Mouse (Mus musculus): ENCODE results near the gene Kcnn3. TPM values are rescaled to one million over a fixed set of nuclear protein-coding genes. Genes with fewer than 3 reads are reported as not detected.

Gene Kcnn3
- polyA plus RNA-seq, 1 experiment from 2014 or later, result 4.4 TPM

DNA sequence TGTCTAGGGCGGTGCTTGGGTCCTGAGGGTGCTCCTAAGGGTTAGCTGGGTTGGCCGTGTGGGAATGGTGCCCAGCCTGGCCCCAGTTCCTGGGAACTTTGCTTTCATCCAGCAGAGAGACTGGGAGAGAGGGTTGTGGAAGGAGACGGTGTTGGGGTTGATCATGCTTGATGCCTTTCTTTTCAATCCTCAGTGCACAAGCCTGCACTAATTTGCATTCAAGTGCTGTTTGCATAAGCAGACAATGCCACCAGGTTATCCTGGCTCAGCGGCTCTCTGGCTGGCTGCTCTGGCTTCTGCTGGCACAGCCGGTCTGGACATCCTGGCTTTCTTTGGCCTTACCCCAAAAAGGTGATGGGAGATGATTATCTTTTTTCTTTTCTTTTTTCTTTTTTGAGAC lies 157.7 kb downstream of the Kcnn3 start:
- Histone ChIP-seq H3K4me2 (replicated peaks; ENCODE audit: low read depth, low read length) (no peak overlapping the region), H3K36me3 (ENCODE audit: control insufficient read depth, insufficient read depth, low read length) (no peaks in the 10 kb centered on the region), H3K27ac (ENCODE audit: low read length) (no peak overlapping the region), H3K4me1 (ENCODE audit: control insufficient read depth, insufficient read depth, low read length) (0 out of 2 replicates have a peak, but pooled peaks cover 3% of the 10 kb centered on the region), H3K27me3 (ENCODE audit: control insufficient read depth, insufficient read depth, low read length) (no peaks in the 10 kb centered on the region), H3K9me3 (ENCODE audit: control insufficient read depth, low read depth, low read length) (no peaks in the 10 kb centered on the region), H3K9ac (replicated peaks; ENCODE audit: low read depth, low read length) (no peak overlapping the region), H3K4me3 (ENCODE audit: low read depth, low read length) (no peak overlapping the region)
- WGBS, result 81% methylated on average over 5 of the region's 5 CpGs
- ATAC-seq (ENCODE audit: insufficient number of reproducible peaks, insufficient read depth, low FRiP score, low read depth), result no peak

GRCm38 (mm10) chr3:89686031-89686430 lies 166.1 kb downstream of the Kcnn3 start:
- ATAC-seq (ENCODE audit: insufficient number of reproducible peaks, insufficient read depth, low FRiP score, low read depth), result no peak
- no peaks in the 10 kb centered on the region for H3K27me3 ChIP-seq (ENCODE audit: control insufficient read depth, insufficient read depth, low read length)
- 0 out of 2 replicates have a peak, but pooled peaks cover 3% of the 10 kb centered on the region for H3K4me1 ChIP-seq (ENCODE audit: control insufficient read depth, insufficient read depth, low read length)
- H3K9ac ChIP-seq (replicated peaks; ENCODE audit: low read depth, low read length), result no peak overlapping the region
- H3K9me3 ChIP-seq (ENCODE audit: control insufficient read depth, low read depth, low read length), result no peaks in the 10 kb centered on the region
- H3K27ac ChIP-seq (ENCODE audit: low read length), result no peak overlapping the region
- H3K4me3 ChIP-seq (ENCODE audit: low read depth, low read length), result no peak overlapping the region
- H3K4me2 ChIP-seq (replicated peaks; ENCODE audit: low read depth, low read length), result no peak overlapping the region
- no peaks in the 10 kb centered on the region for H3K36me3 ChIP-seq (ENCODE audit: control insufficient read depth, insufficient read depth, low read length)
- WGBS, result 46% methylated on average over 5 of the region's 5 CpGs

DNA sequence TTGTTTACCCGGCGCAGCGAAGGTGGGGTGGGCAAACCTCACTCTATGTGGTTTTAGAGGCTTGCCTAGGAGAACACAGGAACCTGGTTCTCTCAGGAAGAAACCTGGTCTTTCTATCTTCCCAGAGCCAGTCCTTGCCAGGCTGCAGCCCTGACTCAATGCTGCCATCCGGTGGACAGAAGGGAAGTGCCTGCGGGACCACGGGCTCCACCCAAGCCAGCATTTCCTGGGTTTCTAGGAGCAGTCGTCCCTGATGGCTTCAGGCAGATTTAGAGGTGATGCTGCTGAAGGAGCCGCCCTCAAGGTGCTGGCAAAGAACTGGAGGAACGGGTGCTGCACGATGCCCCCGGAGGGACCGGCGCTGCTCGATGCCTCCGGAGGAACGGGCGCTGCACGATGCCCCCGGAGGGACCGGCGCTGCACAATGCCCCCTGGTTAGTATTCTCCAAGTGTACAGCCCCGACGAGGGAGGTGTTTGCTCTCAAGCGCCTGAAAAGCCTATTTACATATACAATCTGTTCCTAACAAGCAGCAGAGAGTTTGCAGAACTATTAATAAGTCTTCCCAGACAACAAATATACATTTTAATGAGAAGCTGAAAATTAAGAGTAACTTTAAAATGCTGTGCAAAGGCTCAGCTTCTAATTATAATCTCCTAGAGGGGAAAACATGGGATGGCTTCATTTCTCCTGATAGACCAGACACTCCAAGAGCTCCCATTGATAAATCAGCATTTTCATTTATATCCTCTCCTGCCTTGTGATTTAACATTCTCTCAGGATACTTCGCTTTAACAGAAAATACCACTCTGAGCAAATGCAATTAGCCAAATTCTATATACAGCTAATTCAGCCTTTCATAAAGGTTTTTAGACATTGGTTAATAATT lies 169.0 kb downstream of the Kcnn3 start:
- Histone ChIP-seq H3K9me3 (ENCODE audit: control insufficient read depth, low read depth, low read length) (no peaks in the 10 kb centered on the region), H3K4me1 (ENCODE audit: control insufficient read depth, insufficient read depth, low read length) (no peaks in the 10 kb centered on the region), H3K27ac (ENCODE audit: low read length) (no peak overlapping the region), H3K4me3 (ENCODE audit: low read depth, low read length) (peak overlapping the region; percentile 35), H3K4me2 (replicated peaks; ENCODE audit: low read depth, low read length) (peak overlapping the region; percentile 65), H3K27me3 (ENCODE audit: control insufficient read depth, insufficient read depth, low read length) (no peaks in the 10 kb centered on the region), H3K9ac (replicated peaks; ENCODE audit: low read depth, low read length) (peak overlapping the region; percentile 47; the same call in 1 of the 2 replicates), H3K36me3 (ENCODE audit: control insufficient read depth, insufficient read depth, low read length) (no peaks in the 10 kb centered on the region)
- peak; percentile 56; the same call in 1 of the 2 replicates for ATAC-seq (ENCODE audit: insufficient number of reproducible peaks, insufficient read depth, low FRiP score, low read depth)
- WGBS, result 6% methylated on average over 25 of the region's 25 CpGs

DNA sequence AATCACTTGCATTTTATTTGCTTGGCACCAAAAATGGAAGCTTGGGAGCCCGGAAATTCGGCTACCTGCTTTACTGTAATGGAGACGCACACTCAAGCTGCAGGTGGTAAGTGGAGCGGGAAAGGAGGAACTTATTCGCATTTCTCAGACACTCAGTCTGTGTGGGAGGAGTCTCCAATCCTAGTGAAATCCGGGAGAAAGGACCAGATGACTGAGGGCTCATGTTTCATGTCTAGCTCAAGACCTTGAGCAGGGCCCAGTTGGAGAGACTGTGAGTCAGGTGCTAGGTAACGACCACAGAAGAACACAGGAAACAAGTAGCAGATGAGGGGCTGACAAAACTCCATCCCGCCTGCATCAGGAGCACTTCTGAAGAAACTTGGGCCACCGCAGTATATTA lies 171.8 kb downstream of the Kcnn3 start:
- no peak overlapping the region for H3K4me3 ChIP-seq (ENCODE audit: low read depth, low read length)
- no peak for ATAC-seq (ENCODE audit: insufficient number of reproducible peaks, insufficient read depth, low FRiP score, low read depth)
- H3K9me3 ChIP-seq (ENCODE audit: control insufficient read depth, low read depth, low read length), result no peaks in the 10 kb centered on the region
- H3K4me2 ChIP-seq (replicated peaks; ENCODE audit: low read depth, low read length), result no peak overlapping the region
- no peaks in the 10 kb centered on the region for H3K4me1 ChIP-seq (ENCODE audit: control insufficient read depth, insufficient read depth, low read length)
- H3K27ac ChIP-seq (ENCODE audit: low read length), result no peak overlapping the region
- 60% methylated on average over 9 of the region's 9 CpGs for WGBS
- no peaks in the 10 kb centered on the region for H3K36me3 ChIP-seq (ENCODE audit: control insufficient read depth, insufficient read depth, low read length)
- H3K27me3 ChIP-seq (ENCODE audit: control insufficient read depth, insufficient read depth, low read length), result no peaks in the 10 kb centered on the region
- H3K9ac ChIP-seq (replicated peaks; ENCODE audit: low read depth, low read length), result no peak overlapping the region

- H3K9ac ChIP-seq (replicated peaks; ENCODE audit: low read depth, low read length), result no peak overlapping the region
- no peak overlapping the region for H3K27ac ChIP-seq (ENCODE audit: low read length)
- no peaks in the 10 kb centered on the region for H3K9me3 ChIP-seq (ENCODE audit: control insufficient read depth, low read depth, low read length)
- H3K4me2 ChIP-seq (replicated peaks; ENCODE audit: low read depth, low read length), result no peak overlapping the region
- no peak overlapping the region for H3K4me3 ChIP-seq (ENCODE audit: low read depth, low read length)
- H3K27me3 ChIP-seq (ENCODE audit: control insufficient read depth, insufficient read depth, low read length), result no peaks in the 10 kb centered on the region
- no peak for ATAC-seq (ENCODE audit: insufficient number of reproducible peaks, insufficient read depth, low FRiP score, low read depth)
- no peaks in the 10 kb centered on the region for H3K36me3 ChIP-seq (ENCODE audit: control insufficient read depth, insufficient read depth, low read length)
- WGBS, result 83% methylated on average over 12 of the region's 12 CpGs
- no peaks in the 10 kb centered on the region for H3K4me1 ChIP-seq (ENCODE audit: control insufficient read depth, insufficient read depth, low read length)
These were observed 176.3 kb downstream of the Kcnn3 start for GRCm38 (mm10) chr3:89696152-89696821.

DNA sequence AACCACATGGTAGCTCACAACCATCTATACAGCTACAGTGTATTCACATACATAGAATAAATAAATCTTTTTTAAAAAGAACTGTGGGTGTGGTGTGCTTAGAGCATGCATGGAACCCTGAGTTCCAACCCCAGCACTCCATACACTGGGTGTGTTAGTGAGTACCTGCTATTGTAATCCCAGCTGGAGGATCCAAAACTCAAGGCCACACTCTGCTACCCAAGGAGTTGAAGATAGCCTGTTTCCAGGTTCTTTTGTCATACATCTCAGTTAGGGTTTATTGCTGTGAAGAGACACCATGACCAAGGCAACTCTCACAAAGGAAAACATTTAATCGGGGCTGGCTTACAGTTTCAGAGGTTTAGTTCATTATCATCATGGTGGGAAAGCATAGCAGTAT lies 179.0 kb downstream of the Kcnn3 start:
- H3K9ac ChIP-seq (replicated peaks; ENCODE audit: low read depth, low read length), result no peak overlapping the region
- no peaks in the 10 kb centered on the region for H3K36me3 ChIP-seq (ENCODE audit: control insufficient read depth, insufficient read depth, low read length)
- H3K4me2 ChIP-seq (replicated peaks; ENCODE audit: low read depth, low read length), result no peak overlapping the region
- H3K4me1 ChIP-seq (ENCODE audit: control insufficient read depth, insufficient read depth, low read length), result no peaks in the 10 kb centered on the region
- H3K4me3 ChIP-seq (ENCODE audit: low read depth, low read length), result no peak overlapping the region
- no peaks in the 10 kb centered on the region for H3K9me3 ChIP-seq (ENCODE audit: control insufficient read depth, low read depth, low read length)
- H3K27ac ChIP-seq (ENCODE audit: low read length), result no peak overlapping the region
- ATAC-seq (ENCODE audit: insufficient number of reproducible peaks, insufficient read depth, low FRiP score, low read depth), result no peak
- 84% methylated on average over 1 of the region's 1 CpGs for WGBS
- no peaks in the 10 kb centered on the region for H3K27me3 ChIP-seq (ENCODE audit: control insufficient read depth, insufficient read depth, low read length)

DNA sequence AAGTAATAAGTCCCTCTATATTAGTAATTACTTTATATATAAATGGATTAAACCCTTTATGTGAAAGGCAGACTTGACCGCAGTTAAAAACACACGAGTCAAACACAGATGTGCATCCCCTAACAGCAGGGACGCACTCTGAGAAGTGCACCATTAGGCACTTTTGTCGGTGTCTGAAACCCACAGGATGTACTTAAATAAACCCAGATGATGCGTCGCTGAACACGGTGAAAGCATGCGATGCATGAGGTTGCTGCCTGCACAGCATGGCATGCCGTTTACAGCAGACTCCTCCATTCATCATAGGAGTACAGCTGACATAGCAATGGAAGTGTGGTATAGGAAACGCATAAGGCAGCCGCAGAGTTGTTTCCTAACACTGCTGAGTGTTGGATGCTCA lies 180.5 kb downstream of the Kcnn3 start:
- Histone ChIP-seq H3K4me1 (ENCODE audit: control insufficient read depth, insufficient read depth, low read length) (no peaks in the 10 kb centered on the region), H3K27ac (ENCODE audit: low read length) (no peak overlapping the region), H3K27me3 (ENCODE audit: control insufficient read depth, insufficient read depth, low read length) (no peaks in the 10 kb centered on the region), H3K9me3 (ENCODE audit: control insufficient read depth, low read depth, low read length) (no peaks in the 10 kb centered on the region), H3K36me3 (ENCODE audit: control insufficient read depth, insufficient read depth, low read length) (no peaks in the 10 kb centered on the region), H3K4me3 (ENCODE audit: low read depth, low read length) (no peak overlapping the region), H3K9ac (replicated peaks; ENCODE audit: low read depth, low read length) (no peak overlapping the region), H3K4me2 (replicated peaks; ENCODE audit: low read depth, low read length) (no peak overlapping the region)
- 68% methylated on average over 11 of the region's 11 CpGs for WGBS
- no peak for ATAC-seq (ENCODE audit: insufficient number of reproducible peaks, insufficient read depth, low FRiP score, low read depth)

DNA sequence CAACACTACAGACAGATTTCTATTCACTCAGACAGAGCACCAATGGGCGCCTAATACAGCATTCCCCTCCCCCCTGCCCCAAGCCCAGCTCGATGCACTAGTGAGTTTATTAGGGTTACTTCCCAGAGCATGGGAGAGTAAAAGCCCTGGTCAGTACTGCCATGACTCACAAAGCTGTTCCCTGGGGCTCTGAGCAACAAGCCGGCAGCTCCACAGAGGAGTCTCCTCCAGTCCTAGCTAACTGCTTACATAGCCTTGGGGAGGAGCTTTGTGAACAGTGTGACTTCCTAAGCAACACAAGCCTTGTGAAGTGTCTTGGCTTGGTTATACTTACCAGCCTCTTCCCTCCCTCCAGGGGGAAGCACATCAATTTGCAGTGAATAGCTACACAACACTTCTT lies 183.6 kb downstream of the Kcnn3 start:
- 41% methylated on average over 3 of the region's 3 CpGs for WGBS
- H3K9ac ChIP-seq (replicated peaks; ENCODE audit: low read depth, low read length), result no peak overlapping the region
- no peak overlapping the region for H3K4me3 ChIP-seq (ENCODE audit: low read depth, low read length)
- H3K4me1 ChIP-seq (ENCODE audit: control insufficient read depth, insufficient read depth, low read length), result no peaks in the 10 kb centered on the region
- no peak for ATAC-seq (ENCODE audit: insufficient number of reproducible peaks, insufficient read depth, low FRiP score, low read depth)
- no peak overlapping the region for H3K4me2 ChIP-seq (replicated peaks; ENCODE audit: low read depth, low read length)
- H3K36me3 ChIP-seq (ENCODE audit: control insufficient read depth, insufficient read depth, low read length), result no peaks in the 10 kb centered on the region
- H3K27me3 ChIP-seq (ENCODE audit: control insufficient read depth, insufficient read depth, low read length), result no peaks in the 10 kb centered on the region
- H3K9me3 ChIP-seq (ENCODE audit: control insufficient read depth, low read depth, low read length), result no peaks in the 10 kb centered on the region
- H3K27ac ChIP-seq (ENCODE audit: low read length), result no peak overlapping the region

Data from stomach, embryonic 14.5 days (tissue).